Mouse (Mus musculus): Measurements from ENCODE around the gene Hlf.

- TF ChIP-seq POLR2A (IDR thresholded peaks at IDR 0.05; ENCODE audit: borderline replicate concordance, control insufficient read depth, low read depth, low read length) (no peak), CTCF (IDR thresholded peaks at IDR 0.05; ENCODE audit: control insufficient read depth, insufficient read depth, low read length) (no peak)
Observed at GRCm38 (mm10) chr11:90314606-90315005, 76.1 kb downstream of the Hlf start.
